Mouse (Mus musculus) brain, embryonic 14.5 days (tissue): ENCODE measurements at regions not wholly inside any gene's neighbourhood (a gene's known extent, or its start where the extent isn't known, plus 50 kb on each side); places are given as distances from the start of the nearest gene placed in this dataset.

Source experiments
- DNase-seq: peaks from one replicate; pipeline ENCODE4 v3.0.0-alpha.2; 2011; ENCODE audit warnings: low read depth
- CTCF ChIP-seq: fragments of 200-500 bp; IDR thresholded peaks from 2 replicates; pipeline ENCODE4 v1.5.1; 2012; ENCODE audit warnings: inconsistent platforms, mild to moderate bottlenecking, moderate library complexity, borderline replicate concordance; ENCODE audit not compliant: insufficient read depth, insufficient read length; ENCODE audit errors: extremely low read depth
- POLR2A ChIP-seq: fragments of 200-500 bp; IDR thresholded peaks from 2 replicates; pipeline ENCODE4 v1.6.1; 2012; ENCODE audit warnings: mild to moderate bottlenecking, inconsistent platforms, borderline replicate concordance; ENCODE audit not compliant: poor library complexity, insufficient read depth, insufficient read length, severe bottlenecking; ENCODE audit errors: extremely low read depth

DNA sequence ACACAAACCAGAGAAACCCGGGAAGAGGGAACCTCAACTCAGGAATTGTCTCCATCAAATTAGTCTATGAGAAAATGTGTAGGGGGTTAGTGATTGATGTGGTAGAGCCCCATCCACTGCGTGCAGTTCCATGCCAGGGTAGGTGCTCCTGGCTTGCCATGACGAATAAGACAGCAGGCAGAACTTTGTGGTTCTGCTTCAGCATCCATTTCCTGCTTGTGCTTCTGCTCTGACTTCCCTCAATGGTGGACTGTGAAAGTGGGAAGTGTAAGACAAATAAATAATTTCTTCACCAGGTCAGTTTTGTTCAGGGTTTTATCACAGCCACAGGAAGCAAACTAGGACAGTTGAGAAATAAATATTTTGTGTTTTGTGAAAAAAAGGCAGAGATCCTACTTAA lies 150.9 kb upstream of the Pdcd1 start:
- TF ChIP-seq POLR2A (no peak), CTCF (no peak)
- no peak for DNase-seq

DNA sequence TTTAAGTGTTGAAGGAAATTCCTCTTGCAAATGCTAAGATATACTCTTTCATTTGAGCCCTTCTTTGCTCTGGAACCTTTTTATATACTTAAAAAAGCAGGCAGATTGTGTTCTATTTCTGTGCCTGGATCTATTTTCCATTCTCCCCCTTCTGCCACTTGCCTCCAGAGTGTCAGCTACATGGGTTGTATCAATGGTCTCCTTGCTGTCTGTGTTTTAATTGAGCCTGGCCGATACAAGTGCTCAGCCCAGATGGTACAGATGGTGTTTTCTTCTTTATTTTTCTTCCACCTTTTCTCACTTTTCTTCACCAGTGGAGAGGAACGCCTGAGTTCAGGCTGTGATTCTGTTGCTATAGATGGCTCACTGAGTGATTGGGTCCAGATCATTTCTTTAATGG lies 131.5 kb upstream of the Pdcd1 start:
- DNase-seq = peak; percentile 62
- TF ChIP-seq CTCF (no peak), POLR2A (no peak)

GRCm38 (mm10) chr1:94149958-94150357 lies 97.6 kb upstream of the Pdcd1 start:
- TF ChIP-seq CTCF (no peak), POLR2A (no peak)
- DNase-seq = no peak

- TF ChIP-seq POLR2A (no peak), CTCF (no peak)
- DNase-seq = no peak
These were observed 94.7 kb upstream of the Pdcd1 start for GRCm38 (mm10) chr1:94147015-94147414.

DNA sequence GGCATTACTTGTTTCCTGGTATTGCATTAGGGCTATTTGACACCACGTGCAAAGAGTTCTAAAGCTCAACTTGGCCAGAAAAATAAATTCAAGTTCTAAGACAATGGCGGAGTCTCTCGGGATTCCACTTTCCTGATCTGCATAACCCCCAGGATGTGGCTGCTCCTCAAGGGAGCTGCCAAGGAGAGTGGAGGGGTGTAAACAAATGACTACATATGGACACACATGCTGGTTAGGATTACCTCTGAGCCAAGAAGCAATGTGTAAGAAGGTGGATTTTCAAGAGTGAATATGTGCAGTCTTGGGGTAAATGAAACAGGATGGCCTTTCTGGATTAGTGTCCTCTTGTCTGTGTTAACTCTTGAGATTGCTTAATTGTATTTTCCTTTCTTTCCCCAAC lies 88.2 kb upstream of the Pdcd1 start:
- TF ChIP-seq CTCF (no peak), POLR2A (no peak)
- DNase-seq = peak; percentile 45

- DNase-seq = peak; percentile 80
- peak; percentile 52; the same call in 1 of the 2 replicates for TF ChIP-seq CTCF
- TF ChIP-seq POLR2A = no peak
These were observed 87.2 kb upstream of the Pdcd1 start for GRCm38 (mm10) chr1:94139445-94140062.

DNA sequence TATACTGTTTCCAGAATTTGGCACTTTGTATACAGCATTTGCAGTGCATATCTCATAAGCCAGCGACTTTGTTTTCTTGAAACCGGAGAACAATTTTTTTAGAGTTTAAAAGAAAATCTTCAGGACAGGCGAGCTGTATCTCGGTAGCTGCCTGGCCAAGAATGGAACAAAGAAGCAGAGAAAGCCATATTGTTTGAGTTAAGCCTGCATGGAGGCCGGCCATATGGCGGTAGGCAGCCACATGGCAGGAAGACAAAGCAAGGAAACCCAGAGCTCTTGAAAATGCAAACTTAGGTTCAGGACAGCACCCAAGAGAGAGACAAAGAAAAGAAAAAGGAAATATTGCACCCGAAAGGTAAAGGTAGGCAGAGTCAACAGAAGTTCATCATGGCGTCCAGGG lies 84.4 kb upstream of the Pdcd1 start:
- no peak for TF ChIP-seq CTCF
- peak; percentile 49 for DNase-seq
